Mouse (Mus musculus) megakaryocyte-erythroid progenitor cell, adult 5 weeks (primary cell): ENCODE measurements around the gene Ppp2ca. TPM values are rescaled to one million over a fixed set of nuclear protein-coding genes. Genes with fewer than 3 reads are reported as not detected.

ENCODE experiments used
- polyA plus RNA-seq: library from polyadenylated mRNA; stranded (reverse); fragments of >175 nt; gene quantifications from 2 replicates; pipeline ENCODE4 v1.2.3, GENCODE M21; 2012

Ppp2ca gene
- 13.6 and 18.5 TPM in 2 replicates for polyA plus RNA-seq

DNA sequence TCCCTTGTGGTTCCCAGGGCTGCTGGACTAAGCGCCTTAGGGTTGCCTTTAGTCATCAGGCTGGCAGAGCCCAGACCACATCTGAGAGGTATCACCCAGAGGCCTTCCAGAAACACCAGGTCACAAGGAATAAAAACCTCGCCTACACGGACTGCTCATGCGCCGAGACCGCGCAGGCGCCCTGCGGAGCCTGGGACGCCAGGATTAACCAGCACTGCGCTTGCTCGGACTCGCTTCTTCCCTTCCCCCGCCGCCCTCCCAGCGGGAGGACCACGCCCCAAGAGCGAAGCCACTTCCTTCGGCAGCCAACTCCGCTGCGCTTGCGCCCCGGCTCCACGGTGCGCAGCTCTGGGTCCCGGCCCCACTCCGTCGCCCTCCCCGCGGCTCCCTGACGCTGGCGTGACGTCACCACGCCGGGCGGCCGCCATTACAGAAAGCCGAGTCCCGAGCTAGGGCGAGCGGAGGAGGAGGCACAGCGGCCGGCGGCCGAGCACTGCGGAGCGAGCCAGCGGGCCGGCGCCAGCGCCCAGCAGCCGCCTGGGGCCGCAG, at the start of gene Ppp2ca:
TSS of gene Ppp2ca (plus strand) at position 284 of the 549 bp plus-strand sequence.

DNA sequence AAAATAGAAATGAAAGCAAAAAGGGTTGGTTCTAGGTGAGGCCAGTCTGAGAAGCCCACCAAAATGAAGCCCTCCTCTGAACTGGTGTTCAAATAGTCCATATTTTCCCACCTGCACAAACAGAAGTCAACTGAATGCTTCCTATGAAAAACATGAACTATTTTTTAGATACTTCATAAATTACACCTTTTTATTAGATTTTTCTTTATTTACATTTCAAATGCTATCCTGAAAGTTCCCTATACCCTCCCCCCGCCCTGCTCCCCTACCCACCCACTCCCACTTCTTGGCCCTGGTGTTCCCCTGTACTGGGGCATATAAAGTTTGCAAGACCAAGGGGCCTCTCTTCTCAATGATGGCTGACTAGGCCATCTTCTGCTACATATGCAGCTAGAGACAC, 46.9 kb downstream of the Ppp2ca start, which contains the start of gene Olfr1373:
TSS of gene Olfr1373 (minus strand) at position 101 of the 400 bp plus-strand sequence.

Other genes with a start within 250 kb of the Ppp2ca start
- 16.9 and 20.3 TPM in 2 replicates for gene Jade2, start 241.0 kb upstream of the Ppp2ca start, polyA plus RNA-seq
- gene Cdkn2aipnl, start 131.0 kb upstream of the Ppp2ca start, polyA plus RNA-seq = 32.3 and 34.7 TPM in 2 replicates
- 166 and 167 TPM in 2 replicates for gene Ube2b, start 97.9 kb upstream of the Ppp2ca start, polyA plus RNA-seq
- gene Cdkl3, start 94.5 kb upstream of the Ppp2ca start, polyA plus RNA-seq = 0.94 and 1.5 TPM in 2 replicates
- not detected in 2 replicates for gene Olfr1373, start 46.8 kb downstream of the Ppp2ca start, polyA plus RNA-seq
- gene Olfr1371, start 115.3 kb downstream of the Ppp2ca start, polyA plus RNA-seq = not detected in 2 replicates
- gene Skp1a, start 133.3 kb downstream of the Ppp2ca start, polyA plus RNA-seq = 14.5 and 19.4 TPM in 2 replicates
- gene Tcf7, start 184.3 kb downstream of the Ppp2ca start, polyA plus RNA-seq = 13.4 and 14.8 TPM in 2 replicates